In genomic region chr8:90828181-90828986, GRCm38 (mm10) we compare ENCODE assay signal across 8 mouse cellular contexts. TPM values are rescaled to one million over a fixed set of nuclear protein-coding genes. Genes with fewer than 3 reads are reported as not detected.
DNase-seq lines count a peak whose midpoint lies in the region; ATAC-seq and TF ChIP-seq lines count a peak whose summit lies in the region.

Chd9 (plus strand) TSS chr8:90828352.

- intact Hi-C loops in heart, postnatal 14 days (cut with DNase I): loop anchor here (1.0 to 5.0 kb wide), 5 partner anchors 49 to 190 kb away; no protein-coding TSS in a partner anchor

- peak; percentile 91 for TF ChIP-seq CTCF in ES-Bruce4 (IDR thresholded peaks at IDR 0.05; ENCODE audit: low read depth, low read length)

- peak within 1 kb of the TSS; percentile 62 for H3K9ac ChIP-seq in ES-Bruce4 (ENCODE audit: low read depth, poor library complexity, severe bottlenecking)
- peak within 1 kb of the TSS; percentile 63 for H3K9ac ChIP-seq in forebrain, embryonic 14.5 days (ENCODE audit: low read length)
- peak within 1 kb of the TSS; percentile 61 for H3K9ac ChIP-seq in neural tube, embryonic 15.5 days (replicated peaks)

- H3K9me3 ChIP-seq in ES-Bruce4 (replicated peaks; ENCODE audit: control insufficient read depth, insufficient read depth, low read length, poor library complexity, severe bottlenecking): 0 out of 2 replicates have a peak, but pooled peaks cover 4% of the 10 kb centered on the region
- H3K9me3 ChIP-seq in forebrain, embryonic 14.5 days (replicated peaks; ENCODE audit: control insufficient read depth, low read length): no peaks in the 10 kb centered on the region
- no peaks in the 10 kb centered on the region for H3K9me3 ChIP-seq in neural tube, embryonic 15.5 days (replicated peaks)

- ATAC-seq in cerebellum, adult (ENCODE audit: insufficient number of reproducible peaks, low FRiP score, low TSS enrichment): peak; percentile 88
- ATAC-seq in forebrain, embryonic 14.5 days: peak; percentile 96
- peak; percentile 95 for ATAC-seq in neural tube, embryonic 15.5 days (ENCODE audit: low FRiP score)

- H3K4me3 ChIP-seq in ES-Bruce4 (ENCODE audit: low read depth, low read length): peak within 1 kb of the TSS; percentile 83
- H3K4me3 ChIP-seq in forebrain, embryonic 14.5 days (ENCODE audit: low read depth, low read length): peak within 1 kb of the TSS; percentile 42
- peak within 1 kb of the TSS; percentile 58 for H3K4me3 ChIP-seq in neural tube, embryonic 15.5 days (replicated peaks)

- peak within 1 kb of the TSS; percentile 77 for H3K4me2 ChIP-seq in forebrain, embryonic 14.5 days (ENCODE audit: low read length)
- H3K4me2 ChIP-seq in neural tube, embryonic 15.5 days: peak within 1 kb of the TSS; percentile 89

- peaks cover 7% of the 10 kb centered on the region for H3K4me1 ChIP-seq in ES-Bruce4 (ENCODE audit: control insufficient read depth, insufficient read depth, low read length)
- H3K4me1 ChIP-seq in forebrain, embryonic 14.5 days (ENCODE audit: control insufficient read depth, insufficient read depth, low read length): peaks cover 11% of the 10 kb centered on the region
- peaks cover 26% of the 10 kb centered on the region for H3K4me1 ChIP-seq in neural tube, embryonic 15.5 days

- DNase-seq in forebrain, embryonic 14.5 days (ENCODE audit: low spot score): peak; percentile 94
- peak; percentile 98 to 99 for DNase-seq in heart, postnatal 14 days
- DNase-seq in layer of hippocampus, adult 11-12 months (ENCODE audit: low spot score): peak; percentile 96
- peak; percentile 94 to 95 for DNase-seq in lung, adult 18-20 months
- DNase-seq in testis, postnatal 14 days (ENCODE audit: low spot score): peak; percentile 85

- H3K27me3 ChIP-seq in ES-Bruce4 (ENCODE audit: control insufficient read depth, insufficient read depth, low read length, poor library complexity, severe bottlenecking): no peaks in the 10 kb centered on the region
- no peaks in the 10 kb centered on the region for H3K27me3 ChIP-seq in forebrain, embryonic 14.5 days (replicated peaks; ENCODE audit: control insufficient read depth, insufficient read depth, low read length)
- H3K27me3 ChIP-seq in neural tube, embryonic 15.5 days (replicated peaks): no peaks in the 10 kb centered on the region

- no peaks in the 10 kb centered on the region for H3K36me3 ChIP-seq in ES-Bruce4 (ENCODE audit: control insufficient read depth, insufficient read depth, low read length, poor library complexity, severe bottlenecking)
- H3K36me3 ChIP-seq in forebrain, embryonic 14.5 days (ENCODE audit: control insufficient read depth, insufficient read depth, low read length): no peaks in the 10 kb centered on the region
- H3K36me3 ChIP-seq in neural tube, embryonic 15.5 days: no peaks in the 10 kb centered on the region

- peak; percentile 100 for TF ChIP-seq EP300 in ES-Bruce4 (IDR thresholded peaks at IDR 0.05; ENCODE audit: insufficient read depth, low read depth, low read length)

- H3K27ac ChIP-seq in ES-Bruce4 (ENCODE audit: insufficient read depth, low read length): peak within 1 kb of the TSS; percentile 99
- H3K27ac ChIP-seq in forebrain, embryonic 14.5 days (ENCODE audit: low read depth, low read length): peak within 1 kb of the TSS; percentile 65; the same call in 1 of the 2 replicates
- H3K27ac ChIP-seq in neural tube, embryonic 15.5 days (replicated peaks): peak within 1 kb of the TSS; percentile 79

- WGBS in forebrain, embryonic 14.5 days: under 1% methylated on average over 39 of the region's 39 CpGs
- WGBS in neural tube, embryonic 15.5 days: under 1% methylated on average over 39 of the region's 39 CpGs

- peak; percentile 44 for TF ChIP-seq POLR2A in ES-Bruce4 (IDR thresholded peaks at IDR 0.05; ENCODE audit: insufficient read depth, low read length)

RNA-seq across cellular contexts. Expression of gene Chd9, which starts in this region (rescaled TPM):
- 67.7 and 71.6 TPM in 2 replicates for polyA plus RNA-seq in ES-Bruce4 (2011; ENCODE audit: insufficient read depth, insufficient read length, low read depth, missing spikeins)
- 95.6 and 110 TPM in 2 replicates for polyA plus RNA-seq in forebrain, embryonic 14.5 days (2014; fragmentation: Nextera tagmentation; extraction: Ambion mirVana)
- total RNA-seq in heart, postnatal 14 days (2021): 10 to 100 TPM; 60.2 to 66.2 TPM
- polyA plus RNA-seq in neural tube, embryonic 15.5 days (2015; fragmentation: Nextera tagmentation; extraction: Ambion mirVana): 80.6 and 94.2 TPM in 2 replicates

Comparison
In these comparisons a context has a peak if more than half of its experiments do, and no peak if none do; other contexts are left out.
1. Peak in every context shown above with its lines: DNase-seq, ATAC-seq, H3K4me3 ChIP-seq and H3K27ac ChIP-seq.